Mouse (Mus musculus) C2C12 (cell line): ENCODE data around the gene Gria2. TPM values are rescaled to one million over a fixed set of nuclear protein-coding genes. Genes with fewer than 3 reads are reported as not detected.

Experiments
- H3K27me3 ChIP-seq: one replicate; pipeline ENCODE4 v1.6.1; 2011; ENCODE audit not compliant: control insufficient read depth, insufficient read depth, insufficient read length
- H3K36me3 ChIP-seq: one replicate; pipeline ENCODE4 v1.6.1; 2011; ENCODE audit not compliant: control insufficient read depth, insufficient read depth
- H3K4me3 ChIP-seq: one replicate; pipeline ENCODE4 v1.5.1; 2011; ENCODE audit warnings: mild to moderate bottlenecking, control low read depth; ENCODE audit not compliant: poor library complexity, insufficient read depth, severe bottlenecking
- H3K79me2 ChIP-seq: one replicate; pipeline ENCODE4 v1.6.1; 2011; ENCODE audit not compliant: control insufficient read depth, insufficient read depth
- H3K79me3 ChIP-seq: one replicate; pipeline ENCODE4 v1.6.1; 2011; ENCODE audit warnings: low read depth, control low read depth
- H3ac ChIP-seq: one replicate; pipeline ENCODE3; 2011; ENCODE audit warnings: low read depth; ENCODE audit not compliant: control insufficient read depth, insufficient read length
- CEBPB ChIP-seq: IDR thresholded peaks from one replicate; pipeline ENCODE4 v1.6.1; 2011; ENCODE audit warnings: low read depth, mild to moderate bottlenecking, control low read depth, moderate library complexity
- CTCF ChIP-seq: IDR thresholded peaks from one replicate; pipeline ENCODE4 v1.5.1; 2011; ENCODE audit not compliant: control insufficient read depth, insufficient read depth, insufficient read length
- FOSL1 ChIP-seq: IDR thresholded peaks from one replicate; pipeline ENCODE4 v1.8.0; 2011; ENCODE audit warnings: mild to moderate bottlenecking, low read length; ENCODE audit not compliant: poor library complexity, insufficient read depth, severe bottlenecking
- MAX ChIP-seq: IDR thresholded peaks from one replicate; pipeline ENCODE4 v1.6.1; 2011; ENCODE audit warnings: mild to moderate bottlenecking, control low read depth
- MYOD1 ChIP-seq: IDR thresholded peaks from one replicate; pipeline ENCODE4 v1.6.1; 2011; ENCODE audit warnings: low read depth; ENCODE audit not compliant: control insufficient read depth, insufficient read length
- MYOG ChIP-seq: IDR thresholded peaks from one replicate; pipeline ENCODE4 v1.6.1; 2011; ENCODE audit not compliant: control insufficient read depth, insufficient read length; ENCODE audit errors: extremely low read depth
- USF1 ChIP-seq: IDR thresholded peaks from one replicate; pipeline ENCODE4 v1.6.1; 2011; ENCODE audit warnings: low read depth, mild to moderate bottlenecking, control low read depth, moderate library complexity
- polyA plus RNA-seq: library from polyadenylated mRNA; unstranded; fragments of >200 nt; fragmentation: generic; extraction: Trizol; gene quantifications from one replicate; pipeline ENCODE4 v1.2.1, GENCODE M21; 2012; ENCODE audit warnings: missing spikeins

The Gria2 gene
- polyA plus RNA-seq, 1 experiment = not detected

GRCm38 (mm10) chr3:80774005-80774764 lies 28.4 kb downstream of the Gria2 start:
- H3ac ChIP-seq = no peak overlapping the region
- H3K27me3 ChIP-seq = no peaks in the 10 kb centered on the region
- TF ChIP-seq FOSL1 (no peak), CEBPB (no peak), USF1 (no peak), MAX (no peak), MYOD1 (no peak), MYOG (no peak), CTCF (no peak)

GRCm38 (mm10) chr3:80773232-80773631 lies 29.4 kb downstream of the Gria2 start:
- TF ChIP-seq MYOG (no peak), CTCF (no peak), CEBPB (no peak), MAX (no peak), USF1 (no peak), FOSL1 (no peak), MYOD1 (no peak)
- H3K79me3 ChIP-seq = no peaks in the 10 kb centered on the region
- H3K27me3 ChIP-seq = no peaks in the 10 kb centered on the region
- H3K36me3 ChIP-seq = no peaks in the 10 kb centered on the region
- H3K79me2 ChIP-seq = no peaks in the 10 kb centered on the region
- no peak overlapping the region for H3K4me3 ChIP-seq
- H3ac ChIP-seq = no peak overlapping the region

More at GRCm38 (mm10) chr3:80774005-80774764, 28.4 kb downstream of the Gria2 start:
- Histone ChIP-seq H3K79me2 (no peaks in the 10 kb centered on the region), H3K36me3 (no peaks in the 10 kb centered on the region), H3K79me3 (no peaks in the 10 kb centered on the region), H3K4me3 (no peak overlapping the region)

- Histone ChIP-seq H3ac (no peak overlapping the region), H3K36me3 (no peaks in the 10 kb centered on the region), H3K27me3 (no peaks in the 10 kb centered on the region), H3K79me2 (no peaks in the 10 kb centered on the region), H3K79me3 (no peaks in the 10 kb centered on the region), H3K4me3 (no peak overlapping the region)
- TF ChIP-seq MYOG (no peak), USF1 (no peak), CTCF (no peak), FOSL1 (no peak), CEBPB (no peak), MYOD1 (no peak), MAX (no peak)
These were observed 33.0 kb downstream of the Gria2 start for GRCm38 (mm10) chr3:80769506-80770235.

- H3K27me3 ChIP-seq = no peaks in the 10 kb centered on the region
- no peak overlapping the region for H3ac ChIP-seq
These were observed 43.7 kb downstream of the Gria2 start for GRCm38 (mm10) chr3:80758955-80759354.

GRCm38 (mm10) chr3:80758363-80758762 lies 44.3 kb downstream of the Gria2 start:
- no peak overlapping the region for H3ac ChIP-seq
- no peaks in the 10 kb centered on the region for H3K36me3 ChIP-seq
- no peaks in the 10 kb centered on the region for H3K79me2 ChIP-seq
- H3K27me3 ChIP-seq = no peaks in the 10 kb centered on the region
- no peak overlapping the region for H3K4me3 ChIP-seq
- TF ChIP-seq CEBPB (no peak), USF1 (no peak), CTCF (no peak), FOSL1 (no peak), MYOD1 (no peak), MAX (no peak), MYOG (no peak)
- no peaks in the 10 kb centered on the region for H3K79me3 ChIP-seq

More at GRCm38 (mm10) chr3:80758955-80759354, 43.7 kb downstream of the Gria2 start:
- no peaks in the 10 kb centered on the region for H3K79me3 ChIP-seq
- H3K79me2 ChIP-seq = no peaks in the 10 kb centered on the region
- H3K4me3 ChIP-seq = no peak overlapping the region
- no peaks in the 10 kb centered on the region for H3K36me3 ChIP-seq
- TF ChIP-seq MYOD1 (no peak), CTCF (no peak), MAX (no peak), CEBPB (no peak), MYOG (no peak), USF1 (no peak), FOSL1 (no peak)

- no peaks in the 10 kb centered on the region for H3K79me3 ChIP-seq
- no peaks in the 10 kb centered on the region for H3K79me2 ChIP-seq
- TF ChIP-seq USF1 = no peak
- no peak for TF ChIP-seq MYOG
- no peak for TF ChIP-seq MYOD1
- no peak for TF ChIP-seq CTCF
- TF ChIP-seq MAX = no peak
- TF ChIP-seq FOSL1 = no peak
- no peak for TF ChIP-seq CEBPB
- H3K27me3 ChIP-seq = no peaks in the 10 kb centered on the region
- H3ac ChIP-seq = no peak overlapping the region
- no peak overlapping the region for H3K4me3 ChIP-seq
- no peaks in the 10 kb centered on the region for H3K36me3 ChIP-seq
These were observed 51.8 kb downstream of the Gria2 start for GRCm38 (mm10) chr3:80750786-80751185.
